Mouse (Mus musculus) mature B cell (primary cell): ENCODE data around the gene Slc33a1.

ENCODE experiments used
- in situ Hi-C: fragments of 300-500 bp; cut with MboI; formaldehyde crosslinking; loops from 2 replicates; pipeline ENCODE4 v1.14.3; 2019

Gene Slc33a1

DNA sequence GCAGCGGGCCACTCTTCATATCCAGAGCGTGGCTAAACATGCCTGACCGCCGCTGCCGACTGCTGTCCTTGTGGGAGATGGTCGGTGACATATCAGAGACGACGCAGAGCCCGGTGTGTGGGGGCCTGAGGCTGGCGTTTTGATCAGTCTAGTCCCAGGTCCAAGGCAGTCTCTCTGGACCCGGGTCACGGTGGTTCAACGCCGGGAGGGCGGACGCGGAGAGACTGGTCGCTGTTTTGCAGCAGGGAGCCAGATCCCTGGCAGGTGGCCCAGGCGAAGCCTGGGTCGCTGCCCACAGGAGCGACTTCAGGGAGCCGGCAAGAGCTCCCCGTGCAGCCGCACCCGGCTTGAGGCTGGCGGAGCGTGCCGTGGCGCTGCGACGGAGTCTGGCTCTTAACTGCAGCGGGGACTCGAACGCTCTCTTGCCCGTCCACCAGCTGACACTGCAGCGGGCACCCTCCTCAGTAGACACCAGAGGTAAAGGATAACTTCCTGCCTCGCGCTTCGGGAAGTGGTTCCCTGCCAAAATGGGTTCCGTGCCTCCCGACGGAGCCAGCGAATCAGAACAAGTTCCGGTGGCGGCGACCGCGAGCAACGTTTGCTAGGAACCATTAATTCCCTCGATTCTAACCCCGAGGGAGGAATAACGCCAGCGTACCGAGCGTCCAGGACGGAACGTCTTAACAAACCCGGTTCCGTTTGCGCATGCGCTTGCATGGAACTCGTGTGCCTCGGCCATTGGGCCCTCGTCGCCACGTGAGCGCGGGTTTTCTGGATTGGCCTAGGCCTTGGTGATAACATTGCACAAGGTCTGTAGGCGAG, at the start of gene Slc33a1:
Gene Slc33a1, minus strand, starts transcription at position 669 of the 822 bp plus-strand sequence.
- in situ Hi-C loops: loop anchor here (25.0 kb wide), 1 partner anchor 1998 kb away; the partner anchor contains the start of gene Ccnl1

DNA sequence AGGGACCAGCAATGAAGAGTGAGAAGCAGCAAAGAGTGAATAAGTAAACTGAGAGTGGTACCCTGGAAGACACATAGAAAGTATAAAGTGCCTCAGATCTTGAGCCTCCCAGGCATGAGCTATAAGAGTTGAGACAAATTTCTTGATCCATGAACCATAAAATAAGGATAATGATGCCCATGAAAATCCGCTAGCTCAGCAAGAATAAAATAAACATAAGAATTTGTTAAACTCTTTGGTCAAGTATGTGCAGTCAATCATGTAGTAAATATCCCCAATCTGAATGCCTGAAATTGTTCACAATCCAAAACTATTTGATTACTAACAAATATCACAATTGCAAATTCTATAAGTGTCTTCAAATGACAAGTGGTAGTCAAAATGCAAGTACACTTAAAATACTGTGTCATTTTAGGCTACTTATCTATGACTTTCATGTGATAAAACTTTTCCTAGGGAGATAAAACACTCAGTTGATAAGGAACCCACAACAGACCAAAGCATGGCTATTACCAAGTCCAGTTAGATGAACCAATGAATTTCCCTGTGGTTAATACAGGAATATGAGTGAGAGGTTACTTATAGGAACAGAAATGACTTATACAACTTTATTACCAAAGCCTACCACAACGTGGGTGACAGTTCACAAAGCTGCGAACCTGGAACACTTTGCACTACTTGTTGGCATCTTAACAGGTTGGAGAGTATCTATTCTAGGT, 24.3 kb upstream of the Slc33a1 start:
- in situ Hi-C loops: no loop called here

DNA sequence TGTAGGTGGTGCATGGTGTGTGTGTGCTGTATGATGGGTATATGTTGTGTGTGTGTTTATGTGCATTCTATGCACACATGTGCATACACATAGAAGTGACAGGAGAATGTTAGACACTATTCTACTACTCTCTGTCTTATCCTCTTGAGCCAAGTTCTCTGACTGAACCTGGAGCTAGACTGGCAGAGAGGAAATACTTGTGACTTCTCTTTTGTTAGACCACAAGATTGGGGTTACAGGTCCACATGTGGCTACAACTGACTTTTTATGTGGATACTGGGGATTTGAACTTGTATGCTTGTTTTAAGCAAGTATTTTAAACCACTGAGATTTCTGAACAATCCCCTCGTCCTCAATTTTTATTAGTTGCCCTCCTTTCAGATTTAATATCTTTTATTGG, 22.1 kb upstream of the Slc33a1 start:
- in situ Hi-C loops: no loop called here

DNA sequence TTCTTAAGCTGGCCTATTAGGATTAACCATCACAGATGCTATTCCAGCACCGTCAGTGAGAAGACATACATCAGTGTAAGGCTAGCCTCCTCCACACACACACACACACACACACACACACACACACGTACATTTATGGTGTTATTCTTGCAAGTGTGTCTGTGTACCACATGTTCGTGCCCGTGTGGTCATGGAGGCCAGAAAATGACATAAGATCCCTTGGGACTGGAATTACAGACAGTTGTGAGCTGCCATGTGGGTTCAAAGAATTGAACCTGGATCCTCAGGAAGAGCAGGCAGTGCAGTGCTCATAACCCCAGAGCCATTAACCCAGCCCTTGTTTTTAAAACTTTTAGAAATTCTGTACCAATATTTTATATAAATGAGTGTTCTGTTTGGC, 13.3 kb upstream of the Slc33a1 start:
- in situ Hi-C loops: no loop called here

DNA sequence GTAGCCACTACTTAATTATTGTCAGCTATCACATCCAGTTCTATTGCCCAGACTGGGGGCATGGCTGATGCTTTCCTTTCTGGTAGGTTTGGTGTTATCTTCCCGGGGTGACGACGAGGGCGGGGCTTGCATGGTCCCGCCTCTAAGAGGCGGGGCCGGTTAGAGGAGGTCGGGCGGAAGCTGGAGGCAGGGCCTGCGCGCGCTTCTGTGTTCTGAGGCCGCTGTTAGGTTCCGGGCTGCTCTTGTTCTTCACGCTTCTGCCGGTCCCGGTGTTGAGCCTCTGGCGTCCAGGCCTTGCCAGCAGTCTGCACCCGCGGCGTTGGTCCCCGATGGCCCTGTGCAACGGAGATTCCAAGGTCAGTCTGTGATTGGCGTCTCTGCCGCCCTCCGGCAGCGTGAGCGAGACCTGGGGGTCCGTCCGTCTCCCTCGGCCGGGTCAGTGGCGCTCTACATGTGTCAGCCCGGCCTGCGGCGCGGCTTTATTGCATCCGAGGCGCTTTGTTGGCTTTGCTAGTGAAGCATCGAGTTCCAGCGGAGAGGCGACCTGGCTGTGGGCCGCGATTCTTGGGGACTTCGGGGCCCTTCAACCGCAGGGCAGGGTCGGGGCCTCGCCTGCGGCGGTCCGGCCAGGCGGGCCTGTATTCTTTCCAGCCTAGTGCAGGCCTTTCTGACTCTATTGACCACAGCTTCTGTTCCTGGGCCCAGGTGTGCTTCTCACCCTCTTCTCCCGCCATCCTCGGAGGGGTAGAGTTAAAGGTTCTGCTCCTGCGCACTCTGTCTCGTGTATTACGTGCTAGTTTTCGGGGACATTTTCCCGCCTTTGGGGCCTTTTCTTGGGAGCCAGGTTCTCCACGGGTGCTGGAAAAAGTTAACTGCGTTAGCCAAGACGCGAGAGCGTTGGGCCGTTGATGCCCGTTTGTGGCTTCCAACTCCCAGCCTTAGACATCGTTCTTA, 11.7 kb upstream of the Slc33a1 start, which contains the start of gene Gmps:
Gene Gmps, plus strand, starts transcription at position 152 of the 954 bp plus-strand sequence.
- in situ Hi-C loops: no loop called here

DNA sequence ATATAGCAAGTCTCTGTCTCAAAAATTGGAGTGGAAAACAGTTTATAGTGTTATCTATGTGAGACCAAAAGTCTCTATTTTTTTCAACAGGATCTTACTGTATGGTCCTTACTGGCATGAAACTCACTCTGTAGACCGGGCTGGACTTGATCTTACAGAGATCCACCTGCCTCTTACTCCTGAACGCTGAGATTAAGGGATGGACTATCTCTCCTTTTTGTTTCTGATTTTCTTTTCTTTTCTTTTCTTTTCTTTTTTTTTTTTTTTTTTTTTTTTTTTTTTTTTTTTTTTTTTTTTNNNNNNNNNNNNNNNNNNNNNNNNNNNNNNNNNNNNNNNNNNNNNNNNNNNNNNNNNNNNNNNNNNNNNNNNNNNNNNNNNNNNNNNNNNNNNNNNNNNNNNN, 1.4 kb upstream of the Slc33a1 start:
- in situ Hi-C loops: loop anchor here (25.0 kb wide), 1 partner anchor 1996 kb away; the partner anchor contains the start of gene Ccnl1

DNA sequence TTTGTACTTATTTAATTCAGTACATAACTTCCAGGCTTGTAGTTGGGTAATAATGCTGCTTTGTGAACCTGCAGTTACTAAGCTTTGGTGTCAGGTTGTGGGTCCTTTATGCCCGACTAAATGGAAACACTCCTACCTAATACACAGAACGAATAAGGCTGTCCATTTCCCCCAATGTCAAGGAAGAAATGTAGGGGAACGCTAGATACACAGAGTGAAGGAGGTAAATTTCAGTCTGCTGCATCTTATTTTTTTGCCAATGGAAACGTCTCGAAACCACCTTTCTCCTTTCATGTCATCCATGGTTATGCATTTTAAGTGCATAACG, 318 bp upstream of the Slc33a1 start:
- in situ Hi-C loops: loop anchor here (25.0 kb wide), 1 partner anchor 1997 kb away; the partner anchor contains the start of gene Ccnl1

DNA sequence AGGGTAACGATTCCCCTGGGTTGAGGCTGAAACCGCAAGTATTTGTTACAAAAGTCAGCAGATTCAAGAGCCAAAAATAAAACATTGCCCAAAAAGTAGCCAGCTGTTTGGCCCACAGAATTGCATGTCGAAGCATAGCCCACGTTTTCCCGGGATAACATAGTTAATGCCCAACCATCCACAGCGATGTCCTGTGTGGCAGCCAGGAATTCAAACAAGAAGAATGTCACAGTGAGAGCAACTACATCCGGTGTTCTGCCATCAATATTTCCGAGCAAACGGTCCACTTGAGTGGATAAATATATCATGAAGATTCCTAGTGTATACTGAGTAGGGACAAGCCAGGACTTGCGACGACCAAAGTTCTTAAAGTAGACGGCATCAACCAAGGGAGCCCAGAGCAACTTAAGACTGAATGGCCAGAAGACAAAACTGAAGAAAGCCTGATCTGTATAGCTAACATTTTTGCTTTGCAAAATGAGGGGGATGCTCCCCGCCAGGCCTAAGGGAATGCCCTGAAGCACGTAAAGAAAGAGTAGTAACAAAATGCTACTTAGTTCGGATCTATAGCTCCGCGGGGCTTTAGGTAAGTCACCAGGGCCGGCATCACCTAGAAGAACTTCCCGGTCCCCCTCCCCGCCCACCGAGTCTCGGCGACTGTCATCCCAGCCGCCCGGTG, 1.0 kb downstream of the Slc33a1 start:
- in situ Hi-C loops: loop anchor here (25.0 kb wide), 1 partner anchor 1999 kb away; the partner anchor contains the start of gene Ccnl1

DNA sequence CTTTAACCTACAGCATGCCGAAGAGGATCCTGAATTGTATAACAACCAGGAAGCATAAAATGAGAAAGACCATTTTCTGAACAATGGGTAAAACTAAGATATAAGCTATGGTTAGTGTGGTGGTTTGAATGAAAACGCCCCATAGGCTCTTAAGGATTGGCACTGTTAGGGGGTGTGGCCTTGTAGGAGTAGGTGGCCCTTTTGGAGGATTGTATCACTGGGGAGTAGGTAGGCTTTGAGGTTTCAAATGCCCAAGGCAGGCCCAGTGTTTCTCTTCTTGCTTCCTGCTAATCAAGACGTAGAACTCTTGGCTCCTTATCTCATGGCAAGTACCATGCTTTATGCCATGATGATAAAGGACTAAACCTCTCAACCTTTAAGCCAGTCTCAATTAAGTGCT, 14.7 kb downstream of the Slc33a1 start:
- in situ Hi-C loops: loop anchor here (25.0 kb wide), 1 partner anchor 2012 kb away; the partner anchor contains the start of gene Ccnl1

DNA sequence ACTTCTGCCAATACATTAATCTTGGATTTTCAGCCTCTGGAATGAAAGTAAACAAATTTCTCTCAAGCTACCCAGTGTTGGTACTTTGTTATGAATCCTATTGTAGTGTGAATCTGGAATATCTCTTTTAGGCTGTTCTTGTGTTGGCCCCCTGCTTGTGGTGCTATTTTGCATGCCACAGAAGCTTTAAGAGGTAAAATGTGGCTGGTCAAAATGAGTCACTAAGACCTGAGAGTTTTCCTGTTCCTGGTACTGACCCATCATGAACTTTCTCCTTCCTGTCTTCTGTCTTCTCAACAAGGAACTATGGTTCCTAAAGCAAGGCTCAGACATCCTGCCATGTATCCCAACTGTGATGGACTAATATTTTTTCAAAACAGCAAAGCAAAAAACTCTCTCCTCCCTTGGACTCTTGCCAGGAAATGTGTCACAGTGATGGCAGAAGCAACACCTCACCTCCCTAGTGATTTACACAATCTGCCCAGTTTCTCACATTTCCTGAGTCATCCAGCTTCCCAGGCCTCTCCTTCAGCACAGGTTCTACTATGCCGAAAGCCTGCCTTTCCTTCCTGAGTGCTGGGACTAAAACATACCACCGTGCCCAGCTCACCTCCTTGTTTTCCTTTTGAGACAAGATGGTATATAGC, 23.2 kb downstream of the Slc33a1 start:
- in situ Hi-C loops: no loop called here

DNA sequence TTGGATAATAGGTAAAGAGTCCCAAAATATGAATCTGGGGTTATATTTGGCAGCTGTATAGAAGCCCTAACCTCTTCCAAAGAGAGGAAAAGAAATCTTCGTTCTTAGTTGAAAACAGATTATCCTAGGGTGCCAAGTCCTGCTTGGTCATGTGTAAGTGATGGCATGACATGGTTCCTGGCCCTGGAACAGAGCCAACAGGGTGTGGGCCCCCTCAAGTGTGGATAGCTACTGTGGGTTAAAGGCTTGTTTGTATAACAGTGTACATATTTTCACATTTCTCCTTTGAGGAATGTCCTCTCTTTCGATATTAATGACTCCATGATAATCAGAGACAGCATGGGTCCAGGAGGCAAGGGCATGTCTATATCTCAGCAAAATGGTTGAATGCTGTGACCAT, 25.6 kb downstream of the Slc33a1 start:
- in situ Hi-C loops: no loop called here

DNA sequence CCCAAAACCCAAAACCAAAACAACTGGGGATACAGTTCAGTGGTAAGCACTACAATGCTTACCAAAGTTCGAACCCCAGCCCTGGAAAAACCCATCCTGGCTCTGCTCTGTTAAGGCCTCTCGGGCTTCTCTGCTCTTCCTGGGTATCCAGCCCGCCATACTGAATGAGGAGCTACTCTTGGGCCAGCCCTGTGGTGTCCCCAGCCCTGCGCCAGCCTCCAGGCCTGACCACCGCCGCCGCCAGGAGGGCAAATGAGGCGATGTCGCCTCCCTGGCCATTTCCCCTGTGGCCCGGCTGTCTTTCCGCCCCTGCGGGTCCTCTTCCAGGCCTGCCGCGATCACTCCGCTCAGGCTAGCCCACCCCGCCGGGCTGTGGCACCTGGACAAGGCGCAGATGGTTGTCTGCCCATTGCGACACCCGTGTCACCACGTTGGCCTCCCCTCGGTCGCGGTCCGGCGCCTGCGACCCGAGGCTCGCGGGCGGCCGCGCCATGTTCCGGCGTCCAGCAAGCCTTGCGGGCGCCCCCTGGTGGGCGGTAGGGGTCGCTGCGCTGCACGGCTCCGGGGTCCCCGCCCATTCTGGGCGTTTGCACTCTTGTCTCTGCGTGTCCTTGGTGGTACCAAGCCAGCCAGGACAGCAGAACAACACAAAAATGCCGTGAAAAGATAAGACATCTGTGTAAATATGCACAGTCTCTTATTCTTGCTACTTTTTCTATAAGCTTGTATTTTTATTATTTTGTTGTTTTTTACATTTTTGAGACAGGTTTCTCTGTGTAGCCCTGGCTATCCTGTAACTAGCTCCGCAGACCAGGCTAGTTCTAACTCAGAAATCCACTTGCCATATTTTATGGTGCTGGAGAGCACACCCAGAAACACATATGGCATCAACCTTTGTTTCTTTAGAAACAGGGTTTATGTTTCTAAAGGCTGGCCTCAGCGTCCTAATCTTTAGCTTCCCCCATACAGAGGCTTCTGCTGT, 35.4 kb downstream of the Slc33a1 start, which contains the start of gene E130311K13Rik:
Gene E130311K13Rik, minus strand, starts transcription at position 595 of the 982 bp plus-strand sequence.
- in situ Hi-C loops: no loop called here

DNA sequence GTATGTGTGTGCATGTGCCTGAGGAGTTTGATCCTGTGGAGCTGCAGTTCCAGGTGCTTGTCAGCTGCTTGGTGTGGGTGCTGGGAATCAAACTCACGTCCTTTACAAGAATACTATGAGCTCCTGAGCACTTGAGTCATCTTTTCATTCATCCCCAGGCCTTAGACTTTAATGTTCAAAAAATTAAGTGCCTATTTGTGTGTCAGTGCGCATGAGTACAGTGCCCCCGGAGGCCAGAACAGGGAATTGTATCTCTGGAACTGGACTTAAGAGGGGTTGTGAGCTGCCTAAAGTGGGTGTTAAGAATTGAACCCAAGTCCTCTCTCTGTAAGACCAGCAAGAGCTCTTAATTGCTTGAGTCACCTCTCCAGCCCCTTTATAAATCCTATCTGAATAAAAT, 44.9 kb downstream of the Slc33a1 start:
- in situ Hi-C loops: no loop called here

DNA sequence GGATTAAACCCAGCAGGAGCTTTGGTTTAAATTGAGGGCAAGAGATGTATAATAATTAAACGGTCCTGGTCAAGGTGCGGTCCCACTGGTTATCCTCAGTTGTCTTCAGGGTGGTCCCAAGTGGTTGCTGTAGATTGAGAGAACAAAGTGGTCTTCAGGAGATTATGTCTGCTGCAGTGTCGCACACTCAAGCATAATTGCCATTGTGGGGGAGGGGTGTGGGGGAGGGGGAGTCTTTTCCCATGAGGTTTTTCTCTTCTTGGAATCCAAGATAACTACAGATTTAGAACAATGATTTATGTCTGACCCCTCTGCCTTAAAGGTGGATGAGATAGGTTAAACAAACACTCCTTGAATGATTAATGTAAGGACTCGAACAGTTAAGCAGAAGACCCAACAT, 54.3 kb downstream of the Slc33a1 start:
- in situ Hi-C loops: no loop called here

DNA sequence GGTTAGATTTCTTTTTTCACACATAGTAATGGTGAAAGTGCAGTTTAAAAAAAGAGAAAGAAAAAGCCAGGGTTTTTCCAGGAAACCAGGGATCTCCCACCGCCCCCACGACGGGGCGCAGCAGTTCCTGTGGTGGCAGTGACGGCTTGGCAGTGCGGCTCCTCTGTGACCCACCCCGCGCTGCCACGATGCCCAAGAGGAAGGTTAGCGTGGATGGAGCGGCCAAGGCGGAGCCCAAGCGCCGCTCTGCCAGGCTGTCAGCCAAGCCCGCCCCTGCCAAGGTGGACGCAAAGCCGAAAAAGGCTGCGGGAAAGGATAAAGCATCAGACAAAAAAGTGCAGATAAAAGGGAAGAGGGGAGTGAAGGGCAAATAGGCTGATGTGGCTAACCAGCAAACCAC, 59.3 kb downstream of the Slc33a1 start:
- in situ Hi-C loops: no loop called here

DNA sequence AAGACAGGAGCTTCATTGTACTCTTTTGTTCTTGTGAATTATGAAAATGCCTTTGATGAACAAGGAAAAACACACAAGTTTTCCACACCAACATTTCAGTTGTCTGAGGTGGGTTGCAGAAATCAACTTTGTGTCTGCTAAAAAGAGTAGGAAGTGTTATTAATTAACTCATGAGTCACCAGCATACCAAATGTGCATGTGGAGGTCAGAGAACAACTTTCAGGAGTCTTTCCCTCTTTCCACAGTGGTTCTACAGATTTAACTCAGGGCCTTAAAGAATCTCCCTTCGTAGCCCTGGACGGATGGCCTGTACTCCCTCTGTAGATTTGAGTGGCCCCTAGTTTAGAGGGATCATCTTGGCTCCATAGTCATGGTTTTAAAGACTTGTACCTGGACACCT, 60.4 kb downstream of the Slc33a1 start:
- in situ Hi-C loops: no loop called here

DNA sequence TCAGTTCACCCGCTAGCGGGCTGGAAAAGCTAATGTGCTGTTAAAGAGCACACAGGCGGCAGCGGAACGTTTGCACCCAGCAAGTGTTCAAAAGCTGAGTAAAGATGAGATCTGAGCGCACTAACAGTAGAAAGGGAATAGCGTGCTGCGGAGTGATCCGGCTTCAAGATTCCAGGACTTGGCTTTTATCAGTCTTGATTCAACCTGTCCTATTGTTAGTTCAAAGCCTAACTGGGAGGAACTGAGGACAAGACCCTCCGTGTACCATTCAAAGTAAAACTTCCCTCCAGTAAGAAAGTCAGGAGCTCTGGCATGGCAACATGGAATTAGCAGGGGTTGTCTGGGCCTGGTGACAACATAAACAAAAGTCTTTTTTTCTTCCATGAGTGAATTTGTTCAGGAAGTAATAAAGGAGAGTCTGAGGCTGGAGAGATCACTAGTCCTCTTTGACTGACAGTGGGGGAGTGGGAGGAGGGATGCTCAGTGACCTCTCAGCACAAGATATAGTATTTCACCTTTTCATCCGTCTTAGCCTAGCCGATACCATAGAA, 64.5 kb downstream of the Slc33a1 start:
- in situ Hi-C loops: no loop called here

DNA sequence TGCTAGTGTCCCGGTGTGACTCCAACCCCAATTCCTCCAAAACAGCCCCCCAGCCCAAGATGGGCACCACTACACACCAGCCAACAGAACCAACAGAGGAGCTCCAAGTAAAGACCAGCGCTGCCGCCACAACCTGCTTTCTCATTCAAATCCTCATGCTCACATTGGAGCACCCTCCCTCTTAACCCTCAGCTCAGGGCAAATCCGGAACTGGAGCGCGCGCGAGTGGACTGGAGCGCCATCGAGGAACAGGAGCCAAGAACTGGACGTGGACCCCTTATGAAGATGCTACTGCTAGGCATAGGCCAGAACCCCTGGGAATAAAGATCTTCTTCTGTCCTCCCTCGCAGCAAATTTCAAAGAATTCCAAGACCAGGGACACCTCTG, 65.3 kb downstream of the Slc33a1 start, which contains the start of gene Plch1:
Gene Plch1, minus strand, starts transcription at position 164 of the 387 bp plus-strand sequence.
- in situ Hi-C loops: no loop called here
